Mouse (Mus musculus) brain, embryonic 18.5 days (tissue): ENCODE measurements around the gene Zfp444.

Experiments used
- DNase-seq: peaks from one replicate; pipeline ENCODE4 v3.0.0-alpha.2; 2012; ENCODE audit warnings: low read depth, low spot score

Gene Zfp444

GRCm38 (mm10) chr7:6172006-6172649 lies at the start of gene Zfp444:
TSS of gene Zfp444 (plus strand) at chr7:6172226.
- DNase-seq: peak; percentile 100

DNA sequence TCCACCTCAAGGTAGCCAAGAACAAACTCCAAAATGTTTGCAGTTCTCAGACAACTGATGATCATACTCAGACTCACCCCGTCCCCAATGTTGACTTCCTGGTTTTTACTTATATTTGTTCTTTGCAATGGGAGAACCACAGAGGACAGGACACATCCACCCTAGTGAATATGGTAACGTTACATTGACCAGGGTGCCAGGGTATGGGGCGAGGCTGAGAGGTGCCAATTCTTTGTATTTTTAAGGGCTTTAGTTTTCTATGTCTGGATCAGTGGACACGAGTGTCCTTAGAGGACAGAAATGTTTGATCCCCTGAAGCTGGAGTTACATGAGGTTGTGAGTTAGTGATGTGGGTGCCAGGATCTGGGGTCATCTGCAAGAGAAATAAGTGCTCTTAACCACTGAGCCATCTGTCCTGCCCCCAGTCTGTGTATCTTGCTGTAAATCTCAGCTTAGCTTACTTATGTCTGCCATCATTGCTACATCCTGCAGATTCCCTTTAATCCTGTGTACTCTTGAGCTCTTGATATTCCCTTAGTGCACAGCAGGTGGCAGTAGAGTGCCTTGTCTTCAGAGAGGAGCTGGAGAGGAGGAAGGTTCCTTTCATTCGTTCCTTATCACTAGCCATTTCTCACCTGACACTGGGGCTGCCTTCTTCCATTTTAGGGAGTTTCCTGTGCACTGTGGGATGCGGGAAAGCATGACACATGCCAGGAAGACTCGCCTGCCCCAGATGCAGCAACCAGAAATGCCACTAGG lies 45.2 kb upstream of the Zfp444 start:
- DNase-seq: peak; percentile 66

DNA sequence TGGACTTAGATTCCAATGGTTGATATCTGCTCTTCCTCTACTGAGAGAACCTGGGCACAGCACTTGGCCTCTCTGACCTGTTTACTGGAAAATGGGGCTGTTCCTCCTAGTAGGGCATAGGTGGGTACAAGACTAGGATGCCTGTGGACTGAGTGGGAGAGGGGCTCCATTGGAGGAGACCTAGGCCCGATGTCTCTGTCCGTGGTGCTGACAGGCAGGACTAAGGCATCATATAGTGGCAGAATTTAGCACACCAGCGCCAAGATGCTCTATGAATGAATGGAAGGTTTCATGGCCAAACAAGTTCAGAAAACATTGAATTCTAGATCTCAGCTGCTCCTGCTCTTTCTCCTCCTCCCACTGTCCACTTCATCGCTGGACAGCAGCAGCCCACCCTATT lies 41.7 kb upstream of the Zfp444 start:
- DNase-seq: no peak

- DNase-seq: no peak
These were observed 39.4 kb upstream of the Zfp444 start for GRCm38 (mm10) chr7:6132646-6133045.

DNA sequence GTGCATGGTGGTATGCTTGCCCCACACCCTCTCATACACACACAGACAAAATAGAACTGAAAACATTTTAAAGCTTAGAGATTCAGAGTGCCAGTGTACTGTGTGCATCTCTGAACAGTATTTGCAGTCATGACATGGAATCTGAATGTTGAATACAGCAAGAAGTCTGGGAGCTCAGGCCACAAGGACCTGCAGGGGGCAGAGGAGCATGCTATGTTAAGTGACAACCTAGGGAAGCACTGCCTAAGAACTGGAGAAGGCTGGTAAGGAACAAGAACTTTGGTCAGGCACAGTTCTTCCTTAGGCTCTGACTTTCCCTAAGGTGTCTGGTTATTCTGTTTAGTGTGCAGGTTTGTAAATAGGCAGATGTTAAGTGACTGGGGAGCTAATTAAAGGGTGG lies 35.5 kb upstream of the Zfp444 start:
- no peak for DNase-seq

DNA sequence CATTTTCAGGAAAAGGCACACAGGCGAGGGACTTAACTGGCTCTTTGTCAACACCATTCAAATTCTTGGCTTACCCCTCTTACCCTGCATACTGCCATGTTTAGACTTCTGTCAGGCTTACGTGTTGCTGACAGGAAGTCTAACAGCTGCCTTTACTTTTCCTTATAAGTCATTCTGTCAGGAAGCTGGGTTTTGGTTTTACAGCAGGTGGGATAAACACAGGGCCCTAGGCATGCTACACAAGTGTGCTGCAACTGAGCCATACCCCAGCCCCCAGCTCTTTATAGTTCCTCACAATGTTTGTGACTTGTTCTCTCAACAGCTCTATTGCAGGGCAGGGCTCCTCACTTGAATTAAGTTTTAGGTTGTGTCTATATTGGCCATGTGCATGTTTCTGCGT lies 32.7 kb upstream of the Zfp444 start:
- no peak for DNase-seq

- no peak for DNase-seq
These were observed 28.0 kb upstream of the Zfp444 start for GRCm38 (mm10) chr7:6143991-6144531.

GRCm38 (mm10) chr7:6145423-6146188 lies 26.4 kb upstream of the Zfp444 start:
- no peak for DNase-seq

- DNase-seq: no peak
These were observed 25.6 kb upstream of the Zfp444 start for GRCm38 (mm10) chr7:6146194-6146981.

DNA sequence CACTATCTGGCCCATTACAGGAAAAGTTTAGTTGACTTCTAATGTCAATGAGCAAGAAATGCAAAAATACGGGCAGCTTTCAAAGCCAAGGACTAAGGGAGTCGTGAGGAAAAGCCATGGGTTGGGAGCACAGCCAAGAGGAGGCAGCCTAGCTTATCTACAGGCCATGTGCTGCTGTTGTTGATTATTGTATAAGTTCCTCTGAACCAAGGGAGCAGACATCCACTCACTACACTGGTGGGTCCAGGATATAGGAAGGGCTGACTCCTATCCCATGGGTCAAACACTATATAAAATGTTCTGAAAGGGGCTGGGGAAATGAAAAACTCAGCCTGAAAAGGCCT lies 25.1 kb upstream of the Zfp444 start:
- DNase-seq: no peak

DNA sequence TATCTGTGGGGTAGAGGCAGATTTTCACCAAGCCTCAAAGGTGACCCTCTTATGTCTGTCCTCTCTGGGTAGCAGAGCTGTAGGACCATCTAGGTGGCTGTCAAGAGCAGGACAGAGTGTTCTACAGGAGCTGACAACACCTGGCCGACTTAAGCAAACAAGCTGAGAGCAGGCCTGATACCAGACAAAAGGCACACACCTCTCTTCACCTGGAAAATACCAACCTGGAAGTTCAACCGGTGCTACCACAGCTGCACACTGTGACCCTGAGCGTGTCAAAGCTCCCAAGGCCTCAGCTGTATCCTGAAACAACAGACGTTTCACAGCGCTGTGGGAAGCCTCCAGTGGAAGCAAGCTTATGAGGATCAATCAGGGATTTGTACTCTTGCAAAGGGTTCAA lies 24.3 kb upstream of the Zfp444 start:
- DNase-seq: no peak

DNA sequence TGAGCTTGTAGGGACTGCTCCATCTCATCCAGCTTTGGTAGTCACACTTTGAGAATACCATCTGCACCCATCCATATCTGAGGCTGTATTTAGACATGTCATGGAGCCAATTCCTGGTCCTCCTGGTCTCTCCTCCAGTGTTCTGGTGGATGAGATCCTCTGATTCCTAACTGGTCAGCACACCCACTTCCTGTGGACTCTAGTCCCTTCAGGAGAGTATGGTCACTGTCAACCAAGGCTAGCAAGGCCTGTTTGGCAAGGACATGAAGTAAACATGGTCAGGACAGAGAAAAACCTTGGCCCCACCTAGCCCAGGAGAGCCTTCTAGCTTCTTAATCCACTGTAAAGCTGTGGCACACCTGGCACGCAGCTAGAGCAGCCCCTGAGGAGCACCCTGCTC lies 20.8 kb upstream of the Zfp444 start:
- no peak for DNase-seq

- DNase-seq: no peak
These were observed 20.0 kb upstream of the Zfp444 start for GRCm38 (mm10) chr7:6152036-6152435.

GRCm38 (mm10) chr7:6153131-6153530 lies 18.9 kb upstream of the Zfp444 start:
- no peak for DNase-seq

- no peak for DNase-seq
These were observed 17.9 kb upstream of the Zfp444 start for GRCm38 (mm10) chr7:6154164-6154563.

- peak; percentile 80 for DNase-seq
These were observed 16.8 kb upstream of the Zfp444 start for GRCm38 (mm10) chr7:6155031-6155872.

GRCm38 (mm10) chr7:6155901-6156411 lies 16.1 kb upstream of the Zfp444 start, which contains the start of gene Zfp787:
TSS of gene Zfp787 (minus strand) at chr7:6155997.
- peak; percentile 98 for DNase-seq

DNA sequence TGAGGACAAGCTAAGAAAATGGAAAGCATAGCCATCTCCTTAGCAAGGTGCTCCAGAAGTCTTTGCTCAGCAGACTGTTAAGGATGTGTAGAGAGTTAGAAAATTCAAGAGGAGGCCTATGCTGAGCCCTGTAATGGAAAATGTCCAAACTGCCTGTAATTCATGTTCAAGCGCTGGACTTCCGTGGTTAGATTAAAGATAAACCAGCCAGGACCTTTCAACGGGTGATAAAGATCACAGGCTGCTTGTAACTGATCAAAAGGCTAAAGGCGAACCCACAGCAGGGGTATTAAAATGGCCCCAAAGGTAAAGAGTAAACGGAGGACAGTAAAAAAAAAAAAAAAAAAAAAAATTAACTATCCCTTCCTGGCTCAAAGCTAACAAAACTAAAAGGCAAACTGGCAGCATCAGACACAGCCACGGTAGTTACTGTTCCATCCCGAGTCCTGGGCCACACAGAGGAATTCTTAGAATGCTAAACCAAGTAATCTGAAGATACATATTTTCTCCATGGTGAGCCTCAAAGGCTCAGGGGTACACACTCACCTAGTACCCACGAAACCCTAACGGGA lies 15.0 kb upstream of the Zfp444 start:
- DNase-seq: no peak

DNA sequence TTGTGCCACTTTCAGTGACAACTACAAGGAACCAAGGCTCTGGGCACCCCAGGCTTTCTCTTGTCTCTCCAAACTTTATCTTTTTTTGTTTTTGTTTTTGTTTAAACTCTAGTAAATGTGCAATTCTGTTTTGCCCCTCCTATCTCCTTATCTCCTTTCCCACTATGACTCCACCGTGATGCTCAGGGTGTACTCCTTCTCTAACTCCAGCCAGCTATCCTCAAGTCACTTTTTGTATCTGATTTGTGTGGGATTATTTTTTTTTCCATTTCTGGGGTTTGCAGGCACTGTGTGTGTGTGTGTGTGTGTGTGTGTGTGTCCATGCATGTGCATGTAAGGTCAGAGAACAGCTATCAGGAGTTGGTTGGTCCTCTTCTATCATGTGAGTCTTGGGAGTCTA lies 14.5 kb upstream of the Zfp444 start:
- no peak for DNase-seq

DNA sequence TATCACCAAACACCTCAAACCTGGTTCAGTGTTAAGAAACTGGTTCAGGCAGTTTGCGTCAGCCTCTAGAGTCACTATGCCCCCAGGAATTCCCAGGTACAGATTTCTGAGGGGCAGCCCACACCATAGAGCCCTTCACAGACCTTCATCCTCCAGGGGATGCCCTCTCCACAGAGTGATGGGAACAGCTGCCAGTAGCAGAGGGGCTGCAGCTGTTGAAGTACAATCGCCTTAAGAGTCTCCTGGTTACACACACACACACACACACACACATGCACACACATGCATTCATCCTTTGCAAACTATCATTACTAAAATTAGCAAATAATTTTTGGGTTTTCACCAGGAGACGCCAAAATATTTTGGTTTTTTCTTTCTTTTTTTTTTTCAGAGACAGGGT lies 12.4 kb upstream of the Zfp444 start:
- no peak for DNase-seq
